Mouse (Mus musculus) embryonic facial prominence, embryonic 11.5 days (tissue): ENCODE data around the gene Prph. TPM values are rescaled to one million over a fixed set of nuclear protein-coding genes. Genes with fewer than 3 reads are reported as not detected.
A peak's percentile ranks its signal among the peaks of the same experiment; 100 is the strongest.
"Not testable (repeated sequence)": the region's sequence is repeated elsewhere in the genome, so short reads cannot be mapped to it uniquely, and the experiment has no call there.

Experiments
- ATAC-seq: fragments of 200-750 bp; cut with Nextera tagmentation; replicated peaks from 2 replicates; pipeline ENCODE4 v1.8.0; 2017; ENCODE audit warnings: low read depth; ENCODE audit not compliant: insufficient number of reproducible peaks, low FRiP score, low TSS enrichment
- DNase-seq: peaks from one replicate; pipeline ENCODE4 v3.0.0-alpha.2; 2015; ENCODE audit warnings: low spot score
- H3K27ac ChIP-seq: fragments of 300-500 bp; sonication (generic); replicated peaks from 2 replicates; pipeline ENCODE4 v1.5.1; 2014; ENCODE audit warnings: mild to moderate bottlenecking, low read depth, low read length, control low read depth
- H3K27me3 ChIP-seq: fragments of 300-500 bp; sonication (generic); 2 replicates; pipeline ENCODE4 v1.6.1; 2014; ENCODE audit warnings: mild to moderate bottlenecking, low read length, moderate library complexity, mixed read lengths; ENCODE audit not compliant: control insufficient read depth, insufficient read depth
- H3K36me3 ChIP-seq: fragments of 300-500 bp; sonication (generic); replicated peaks from 2 replicates; pipeline ENCODE4 v1.6.1; 2014; ENCODE audit warnings: low read depth, mild to moderate bottlenecking, low read length, moderate library complexity, mixed read lengths; ENCODE audit not compliant: control insufficient read depth, insufficient read depth
- H3K4me1 ChIP-seq: fragments of 300-500 bp; sonication (generic); 2 replicates; pipeline ENCODE4 v1.6.1; 2014; ENCODE audit warnings: low read length, mixed read lengths; ENCODE audit not compliant: control insufficient read depth, insufficient read depth
- H3K4me2 ChIP-seq: fragments of 300-500 bp; sonication (generic); 2 replicates; pipeline ENCODE4 v1.6.1; 2014; ENCODE audit warnings: low read depth, mild to moderate bottlenecking, control low read depth, low read length, moderate library complexity
- H3K4me3 ChIP-seq: fragments of 300-500 bp; sonication (generic); 2 replicates; pipeline ENCODE4 v1.5.1; 2014; ENCODE audit warnings: low read depth, low read length, control low read depth
- H3K9ac ChIP-seq: fragments of 300-500 bp; sonication (generic); replicated peaks from 2 replicates; pipeline ENCODE4 v1.6.1; 2014; ENCODE audit warnings: mild to moderate bottlenecking, control low read depth, low read length
- H3K9me3 ChIP-seq: fragments of 300-500 bp; sonication (generic); replicated peaks from 2 replicates; pipeline ENCODE4 v1.6.1; 2016; ENCODE audit warnings: mild to moderate bottlenecking, low read length, inconsistent platforms, mixed read lengths; ENCODE audit not compliant: control insufficient read depth
- WGBS: fragments of 180-500 bp; shearing (Covaris S2); extraction: QIAGEN DNeasy Blood & Tissue Kit; methylation state at CpG from one replicate; pipeline ENCODE4 v1.1.7; 2014; 5-methylcytosine and 5-hydroxymethylcytosine counted together
- polyA plus RNA-seq: library from polyadenylated mRNA; unstranded; fragments of >200 nt; fragmentation: Nextera tagmentation; extraction: Ambion mirVana; gene quantifications from 2 replicates; pipeline ENCODE4 v1.2.1, GENCODE M21; 2014

The Prph gene
- polyA plus RNA-seq, 1 experiment from 2014 or later: 17.1 TPM

- Histone ChIP-seq H3K4me3 (no peak overlapping the region), H3K27ac (no peak overlapping the region), H3K4me2 (no peak overlapping the region), H3K4me1 (no peaks in the 10 kb centered on the region), H3K36me3 (no peaks in the 10 kb centered on the region), H3K9ac (no peak overlapping the region), H3K9me3 (no peaks in the 10 kb centered on the region), H3K27me3 (no peaks in the 10 kb centered on the region)
- 43% methylated on average over 3 of the region's 3 CpGs for WGBS
- peak; percentile 63 for DNase-seq
- ATAC-seq: no peak
Measured at GRCm38 (mm10) chr15:99044854-99045253, 10.1 kb upstream of the Prph start.

- H3K9ac ChIP-seq, H3K4me3 ChIP-seq, H3K36me3 ChIP-seq, H3K27me3 ChIP-seq, H3K4me2 ChIP-seq, H3K4me1 ChIP-seq, H3K9me3 ChIP-seq, DNase-seq, ATAC-seq, H3K27ac ChIP-seq: not testable (repeated sequence)
- WGBS: 83% methylated on average over 6 of the region's 6 CpGs
Measured at GRCm38 (mm10) chr15:99045734-99046133, 9.2 kb upstream of the Prph start.

DNA sequence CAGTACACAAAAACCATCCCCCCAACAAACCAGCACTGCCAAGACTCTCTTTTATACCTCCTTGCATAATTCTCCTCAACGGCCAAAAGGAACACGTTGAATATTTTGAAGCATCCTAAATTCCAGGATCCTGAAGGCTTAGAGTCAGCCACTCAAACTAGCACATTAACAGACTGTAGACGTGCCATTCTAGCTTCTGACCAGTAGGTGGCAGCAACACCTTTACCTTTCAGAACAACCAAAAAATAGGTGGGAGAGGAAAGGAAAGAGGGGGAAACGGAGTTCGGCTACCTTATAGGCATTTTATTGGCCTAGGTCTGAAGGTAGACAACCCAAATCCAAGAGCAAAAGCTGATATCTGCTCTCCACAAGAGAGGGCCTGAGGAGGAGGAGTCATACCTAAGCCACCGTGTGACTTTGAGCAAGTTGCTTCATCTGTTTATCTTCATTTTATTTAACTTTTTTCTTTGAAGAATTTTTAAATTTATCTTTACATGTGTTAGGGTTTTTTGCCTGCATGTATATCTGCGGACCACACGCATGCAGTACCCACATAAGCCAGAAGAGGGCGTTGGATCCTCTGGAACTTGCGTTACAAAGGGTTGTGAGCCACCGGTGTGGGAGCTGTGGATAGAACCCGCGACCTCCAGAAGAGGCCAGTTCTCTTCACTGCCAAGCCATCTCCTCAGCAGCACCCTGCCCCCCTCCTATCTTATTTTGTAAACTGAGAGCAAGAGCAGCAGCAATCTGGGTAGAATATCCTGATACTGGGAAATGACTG lies 5.3 kb upstream of the Prph start:
- DNase-seq: peak; percentile 87
- no peaks in the 10 kb centered on the region for H3K9me3 ChIP-seq
- H3K4me3 ChIP-seq: no peak overlapping the region
- H3K27me3 ChIP-seq: peaks cover 21% of the 10 kb centered on the region
- 32% methylated on average over 13 of the region's 13 CpGs for WGBS
- no peak for ATAC-seq
- H3K36me3 ChIP-seq: no peaks in the 10 kb centered on the region
- H3K9ac ChIP-seq: no peak overlapping the region
- H3K4me2 ChIP-seq: no peak overlapping the region
- H3K4me1 ChIP-seq: no peaks in the 10 kb centered on the region
- H3K27ac ChIP-seq: no peak overlapping the region

DNA sequence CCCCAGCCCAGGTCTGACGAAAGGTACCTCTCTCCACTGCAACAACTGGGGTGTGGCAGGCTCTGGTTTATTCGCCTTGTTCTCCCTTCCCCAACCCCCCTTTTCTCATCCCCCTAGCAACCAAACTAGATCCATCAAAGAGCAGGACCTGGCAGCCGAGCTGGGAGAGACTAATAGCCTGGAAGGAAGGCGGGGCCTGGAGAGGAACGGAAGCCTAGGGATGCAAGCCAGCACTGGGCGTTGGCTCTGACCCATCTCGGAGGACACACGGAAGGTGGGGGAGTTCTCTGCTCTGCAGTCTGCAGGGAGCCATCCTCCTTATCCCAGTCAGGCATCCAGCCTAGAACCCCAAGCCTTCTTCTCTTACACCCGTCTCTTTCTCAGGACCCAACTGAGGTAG lies 1.6 kb upstream of the Prph start:
- Histone ChIP-seq H3K4me2 (no peak overlapping the region), H3K27ac (no peak overlapping the region), H3K36me3 (no peaks in the 10 kb centered on the region), H3K9me3 (no peaks in the 10 kb centered on the region), H3K9ac (no peak overlapping the region), H3K4me1 (peaks cover 4% of the 10 kb centered on the region), H3K27me3 (peaks cover 57% of the 10 kb centered on the region), H3K4me3 (no peak overlapping the region)
- no peak for DNase-seq
- no peak for ATAC-seq
- WGBS: 12% methylated on average over 9 of the region's 9 CpGs

DNA sequence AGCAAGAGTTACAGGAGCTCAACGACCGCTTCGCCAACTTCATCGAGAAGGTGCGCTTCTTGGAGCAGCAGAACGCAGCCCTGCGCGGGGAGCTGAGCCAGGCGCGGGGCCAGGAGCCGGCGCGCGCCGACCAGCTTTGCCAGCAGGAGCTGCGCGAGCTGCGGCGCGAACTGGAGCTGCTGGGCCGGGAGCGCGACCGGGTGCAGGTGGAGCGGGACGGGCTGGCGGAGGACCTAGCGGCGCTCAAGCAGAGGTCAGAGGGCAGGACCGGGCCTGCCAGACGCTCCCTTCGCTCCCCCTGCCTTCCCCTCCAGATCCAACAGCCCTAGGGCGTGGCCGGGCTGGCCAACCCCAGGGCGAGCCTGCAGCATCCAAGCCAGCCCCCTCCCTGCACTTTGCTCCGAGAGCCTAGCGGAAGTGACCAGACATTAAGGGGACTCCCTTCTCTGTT lies 562 bp downstream of the Prph start:
- WGBS: under 1% methylated on average over 36 of the region's 37 CpGs
- Histone ChIP-seq H3K4me2 (peak overlapping the region; percentile 60), H3K4me3 (peak overlapping the region; percentile 31), H3K9me3 (no peaks in the 10 kb centered on the region), H3K27me3 (peaks cover 60% of the 10 kb centered on the region), H3K4me1 (peaks cover 4% of the 10 kb centered on the region), H3K9ac (no peak overlapping the region; the same call in 1 of the 2 replicates), H3K36me3 (no peaks in the 10 kb centered on the region), H3K27ac (no peak overlapping the region)
- DNase-seq (peak; percentile 53), ATAC-seq (0 out of 2 replicates have a peak, but pooled peaks have one; percentile 16)

DNA sequence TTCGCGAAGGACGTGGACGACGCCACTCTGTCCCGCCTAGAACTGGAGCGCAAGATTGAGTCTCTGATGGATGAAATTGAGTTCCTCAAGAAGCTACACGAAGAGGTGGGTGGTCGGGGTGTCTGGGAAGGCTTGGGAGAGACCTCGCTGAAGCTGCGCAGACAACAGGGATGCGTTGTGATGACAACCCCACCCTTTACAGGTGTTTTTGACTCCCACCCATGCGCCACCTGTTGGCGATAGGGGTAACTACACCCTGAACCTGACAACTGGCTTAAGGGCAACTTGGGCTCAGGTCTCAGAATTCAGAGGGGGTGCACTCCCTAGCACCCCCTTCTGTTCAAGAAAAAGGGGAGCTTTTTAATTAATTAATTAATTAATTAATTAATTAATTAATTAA lies 1.4 kb downstream of the Prph start:
- Histone ChIP-seq H3K27me3 (peaks cover 60% of the 10 kb centered on the region), H3K4me2 (no peak overlapping the region), H3K4me3 (peak overlapping the region; percentile 31; the same call in 1 of the 2 replicates), H3K9me3 (no peaks in the 10 kb centered on the region), H3K27ac (no peak overlapping the region), H3K9ac (no peak overlapping the region), H3K36me3 (no peaks in the 10 kb centered on the region), H3K4me1 (peaks cover 4% of the 10 kb centered on the region)
- peak; percentile 67 for DNase-seq
- ATAC-seq: no peak; the same call in 1 of the 2 replicates
- WGBS: 5% methylated on average over 14 of the region's 14 CpGs

DNA sequence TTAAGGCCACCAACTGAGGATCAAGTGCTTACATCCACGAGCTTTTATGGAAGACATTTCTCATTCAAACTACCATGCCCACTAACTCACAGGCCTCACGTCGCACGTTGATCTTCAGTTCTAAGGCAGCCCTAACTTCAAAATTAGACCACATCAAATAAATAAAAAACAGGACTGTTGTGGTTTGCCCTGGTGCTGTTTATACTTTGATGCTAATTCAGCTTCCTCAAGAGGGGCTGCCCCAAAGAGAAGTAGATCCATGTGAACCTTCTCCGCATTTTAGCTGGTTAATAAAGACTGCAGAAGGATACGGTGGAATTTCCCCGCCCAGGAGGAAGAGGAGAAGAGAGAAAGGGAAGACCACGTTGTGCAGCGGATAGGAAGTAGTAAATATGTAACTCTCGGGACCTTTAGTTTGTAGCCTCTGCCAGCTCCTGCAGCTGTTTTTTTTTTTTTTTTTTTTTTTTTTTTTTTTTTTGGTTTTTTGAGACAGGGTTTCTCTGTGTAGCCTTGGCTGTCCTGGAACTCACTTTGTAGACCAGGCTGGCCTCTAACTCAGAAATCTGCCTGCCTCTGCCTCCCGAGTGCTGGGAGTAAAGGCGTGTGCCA lies 10.7 kb downstream of the Prph start:
- no peaks in the 10 kb centered on the region for H3K4me1 ChIP-seq
- no peak overlapping the region for H3K4me2 ChIP-seq
- WGBS: 79% methylated on average over 12 of the region's 12 CpGs
- H3K27ac ChIP-seq: no peak overlapping the region
- H3K9me3 ChIP-seq: no peaks in the 10 kb centered on the region
- no peaks in the 10 kb centered on the region; the same call in 1 of the 2 replicates for H3K27me3 ChIP-seq
- no peak overlapping the region for H3K9ac ChIP-seq
- DNase-seq: no peak
- H3K4me3 ChIP-seq: no peak overlapping the region
- no peaks in the 10 kb centered on the region for H3K36me3 ChIP-seq
- ATAC-seq: no peak

GRCm38 (mm10) chr15:99071988-99072387 lies 17.0 kb downstream of the Prph start:
- H3K27ac ChIP-seq: no peak overlapping the region
- H3K36me3 ChIP-seq: no peaks in the 10 kb centered on the region
- no peaks in the 10 kb centered on the region for H3K9me3 ChIP-seq
- WGBS: 86% methylated on average over 1 of the region's 1 CpGs
- no peaks in the 10 kb centered on the region for H3K27me3 ChIP-seq
- ATAC-seq: no peak
- no peak for DNase-seq
- no peak overlapping the region for H3K9ac ChIP-seq
- H3K4me1 ChIP-seq: peaks cover 4% of the 10 kb centered on the region
- H3K4me3 ChIP-seq: no peak overlapping the region
- H3K4me2 ChIP-seq: no peak overlapping the region
